Mouse (Mus musculus): Measurements from ENCODE around the gene Arl4d. TPM values are rescaled to one million over a fixed set of nuclear protein-coding genes. Genes with fewer than 3 reads are reported as not detected.
"Not testable (repeated sequence)": the region's sequence is repeated elsewhere in the genome, so short reads cannot be mapped to it uniquely, and the experiment has no call there.

The Arl4d gene
- polyA plus RNA-seq (2014; fragmentation: Nextera tagmentation; extraction: Ambion mirVana) = 40.5 and 42.7 TPM in 2 replicates

DNA sequence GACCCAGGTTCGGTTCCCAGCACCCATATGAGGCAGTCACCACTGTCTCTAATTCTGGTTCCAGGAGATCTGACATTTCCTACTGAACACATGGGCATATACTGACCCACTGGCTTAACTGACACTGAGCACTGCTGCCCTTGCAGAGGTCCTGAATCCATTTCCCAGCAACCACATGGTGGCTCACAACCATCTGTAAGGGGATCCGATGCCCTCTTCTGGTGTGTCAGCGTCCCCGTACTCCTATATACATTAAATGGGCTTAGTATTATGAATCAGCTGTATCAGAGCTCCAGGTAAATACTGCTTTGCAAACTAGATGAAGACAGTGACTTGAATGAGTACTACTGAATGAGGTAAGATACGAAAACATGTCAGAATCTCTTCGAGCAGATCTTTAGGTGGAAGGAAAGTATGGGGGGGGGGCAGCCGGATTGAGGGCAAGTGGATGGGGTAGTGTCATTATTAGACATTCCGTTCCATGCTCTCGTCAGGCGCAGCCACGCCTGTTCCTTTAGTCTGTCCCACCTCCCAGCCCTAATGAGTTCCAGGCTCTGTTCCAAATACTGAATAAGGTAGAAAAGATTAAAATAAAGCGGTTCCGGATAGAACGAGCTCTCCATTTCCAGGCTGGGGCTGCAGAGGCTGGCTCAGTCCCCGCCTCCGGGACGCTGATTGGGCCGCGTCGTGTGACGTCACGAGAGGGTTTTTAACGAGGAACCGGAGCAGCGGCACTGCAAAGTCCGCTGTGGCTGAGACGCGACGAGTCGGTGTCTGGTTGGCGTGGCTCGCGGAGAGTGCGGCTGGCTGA lies at the start of gene Arl4d:
TSS of gene Arl4d (plus strand) at position 717 of the 811 bp plus-strand sequence.
- H3K9me3 ChIP-seq (replicated peaks; ENCODE audit: control insufficient read depth, low read length) = no peaks in the 10 kb centered on the region
- H3K36me3 ChIP-seq (ENCODE audit: control insufficient read depth, insufficient read depth, low read length) = no peaks in the 10 kb centered on the region
- peak within 1 kb of the TSS; percentile 83 for H3K4me2 ChIP-seq (ENCODE audit: low read length)
- H3K9ac ChIP-seq (ENCODE audit: low read length) = peak within 1 kb of the TSS; percentile 75
- peak within 1 kb of the TSS; percentile 62 for H3K4me3 ChIP-seq (ENCODE audit: low read depth, low read length)
- ATAC-seq (peak; percentile 98), DNase-seq (ENCODE audit: low spot score) (peak; percentile 98)
- H3K27me3 ChIP-seq (replicated peaks; ENCODE audit: control insufficient read depth, insufficient read depth, low read length) = no peaks in the 10 kb centered on the region
- WGBS = 6% methylated on average over 34 of the region's 34 CpGs
- peak within 1 kb of the TSS; percentile 75 for H3K27ac ChIP-seq (ENCODE audit: low read depth, low read length)
- peaks cover 3% of the 10 kb centered on the region; the same call in 1 of the 2 replicates for H3K4me1 ChIP-seq (ENCODE audit: control insufficient read depth, insufficient read depth, low read length)

DNA sequence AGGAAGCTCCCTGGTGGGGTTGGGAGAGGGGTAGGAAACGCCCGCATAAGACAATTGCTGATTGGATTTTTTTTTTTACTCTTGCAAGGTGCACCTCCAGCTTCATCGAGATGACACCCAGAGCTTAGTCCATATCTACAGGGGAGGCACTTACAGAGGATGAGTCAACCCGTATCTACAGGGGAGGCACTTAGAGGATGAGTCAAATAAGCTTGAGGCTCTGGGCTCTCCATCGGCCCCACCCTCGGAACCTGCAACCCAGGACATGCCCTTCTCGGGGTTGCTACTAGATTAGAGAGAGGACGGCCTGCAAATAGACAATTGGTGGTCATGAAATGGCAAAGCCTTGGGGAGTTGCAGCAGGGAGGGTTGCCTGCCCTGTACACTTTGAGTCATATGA lies 49.2 kb upstream of the Arl4d start:
- H3K9me3 ChIP-seq (replicated peaks; ENCODE audit: control insufficient read depth, low read length) = no peaks in the 10 kb centered on the region
- no peak overlapping the region for H3K4me3 ChIP-seq (ENCODE audit: low read depth, low read length)
- ATAC-seq (no peak), DNase-seq (ENCODE audit: low spot score) (no peak)
- no peak overlapping the region for H3K9ac ChIP-seq (ENCODE audit: low read length)
- no peak overlapping the region for H3K4me2 ChIP-seq (ENCODE audit: low read length)
- WGBS = 94% methylated on average over 8 of the region's 8 CpGs
- no peaks in the 10 kb centered on the region for H3K27me3 ChIP-seq (replicated peaks; ENCODE audit: control insufficient read depth, insufficient read depth, low read length)
- H3K4me1 ChIP-seq (ENCODE audit: control insufficient read depth, insufficient read depth, low read length) = peaks cover 20% of the 10 kb centered on the region
- H3K27ac ChIP-seq (ENCODE audit: low read depth, low read length) = peak overlapping the region; percentile 9; the same call in 1 of the 2 replicates
- no peaks in the 10 kb centered on the region for H3K36me3 ChIP-seq (ENCODE audit: control insufficient read depth, insufficient read depth, low read length)

DNA sequence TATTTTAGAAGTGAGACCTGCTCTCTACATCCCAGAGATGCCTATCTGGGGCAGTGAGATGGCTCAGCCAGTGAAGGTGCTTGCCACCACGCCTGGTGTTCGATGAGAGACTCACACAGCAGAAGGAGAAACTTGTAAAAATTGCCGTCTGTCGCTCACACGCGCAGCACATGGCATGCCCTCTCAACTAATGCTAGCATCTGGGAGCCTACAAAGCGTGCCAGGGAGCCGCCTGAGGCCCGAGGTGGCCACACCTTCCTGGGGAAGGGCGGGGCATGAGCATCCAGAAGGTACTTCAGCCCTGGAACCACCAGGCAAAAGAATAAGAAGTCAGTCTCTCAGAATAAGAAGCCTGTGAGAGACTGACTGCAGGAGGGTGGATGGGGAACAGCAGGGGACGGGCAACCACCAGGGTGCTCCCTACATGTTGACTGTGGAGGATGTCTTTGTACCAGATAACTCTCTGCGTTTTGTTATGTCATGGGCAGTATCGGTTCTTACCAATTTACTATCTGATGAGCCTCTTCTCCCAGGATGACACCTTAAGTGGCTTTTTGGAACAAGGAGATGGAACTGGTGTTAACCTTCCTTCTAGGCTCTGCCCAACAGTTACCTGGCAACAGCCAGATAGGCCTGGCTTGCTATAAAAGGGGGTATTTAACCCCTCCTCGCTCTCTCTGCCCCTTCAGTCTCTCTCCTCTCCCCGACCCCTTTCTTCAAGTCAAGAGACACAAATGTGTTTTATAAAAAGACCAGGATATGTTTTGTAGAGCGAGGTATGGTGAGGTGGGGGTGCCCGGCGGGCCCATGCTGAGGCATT lies 48.2 kb upstream of the Arl4d start:
- DNase-seq (ENCODE audit: low spot score) (peak; percentile 87), ATAC-seq (peak; percentile 81)
- Histone ChIP-seq H3K4me2 (ENCODE audit: low read length) (peak overlapping the region; percentile 31), H3K4me1 (ENCODE audit: control insufficient read depth, insufficient read depth, low read length) (peaks cover 20% of the 10 kb centered on the region), H3K9ac (ENCODE audit: low read length) (no peak overlapping the region), H3K27ac (ENCODE audit: low read depth, low read length) (peak overlapping the region; percentile 83), H3K36me3 (ENCODE audit: control insufficient read depth, insufficient read depth, low read length) (no peaks in the 10 kb centered on the region), H3K27me3 (replicated peaks; ENCODE audit: control insufficient read depth, insufficient read depth, low read length) (no peaks in the 10 kb centered on the region), H3K4me3 (ENCODE audit: low read depth, low read length) (no peak overlapping the region), H3K9me3 (replicated peaks; ENCODE audit: control insufficient read depth, low read length) (no peaks in the 10 kb centered on the region)
- WGBS = 16% methylated on average over 18 of the region's 18 CpGs

DNA sequence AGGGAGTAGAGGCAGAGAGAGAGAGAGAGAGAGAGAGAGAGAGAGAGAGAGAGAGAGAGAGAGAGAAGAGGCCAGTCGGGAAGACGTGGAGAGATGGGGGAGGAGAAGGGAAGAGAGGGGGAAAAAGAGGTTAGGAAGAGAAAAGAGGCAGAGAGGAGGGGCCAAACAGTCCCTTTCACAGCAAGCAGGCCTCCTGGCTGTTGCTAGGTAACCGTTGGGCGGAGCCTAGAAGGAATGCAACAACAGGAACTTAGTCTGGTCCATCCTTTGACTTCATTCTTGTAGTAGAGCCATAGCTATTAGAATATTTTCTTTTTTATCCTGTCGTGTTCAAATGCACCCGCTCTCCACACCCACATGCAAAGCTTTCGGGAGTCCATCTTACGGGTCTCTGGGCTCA lies 47.5 kb upstream of the Arl4d start:
- Histone ChIP-seq H3K4me1 (ENCODE audit: control insufficient read depth, insufficient read depth, low read length) (peaks cover 20% of the 10 kb centered on the region), H3K27ac (ENCODE audit: low read depth, low read length) (peak overlapping the region; percentile 83), H3K36me3 (ENCODE audit: control insufficient read depth, insufficient read depth, low read length) (no peaks in the 10 kb centered on the region), H3K9me3 (replicated peaks; ENCODE audit: control insufficient read depth, low read length) (no peaks in the 10 kb centered on the region), H3K9ac (ENCODE audit: low read length) (no peak overlapping the region), H3K27me3 (replicated peaks; ENCODE audit: control insufficient read depth, insufficient read depth, low read length) (no peaks in the 10 kb centered on the region), H3K4me3 (ENCODE audit: low read depth, low read length) (no peak overlapping the region), H3K4me2 (ENCODE audit: low read length) (peak overlapping the region; percentile 31)
- ATAC-seq (peak; percentile 63), DNase-seq (ENCODE audit: low spot score) (peak; percentile 92)
- WGBS = 5% methylated on average over 7 of the region's 8 CpGs

DNA sequence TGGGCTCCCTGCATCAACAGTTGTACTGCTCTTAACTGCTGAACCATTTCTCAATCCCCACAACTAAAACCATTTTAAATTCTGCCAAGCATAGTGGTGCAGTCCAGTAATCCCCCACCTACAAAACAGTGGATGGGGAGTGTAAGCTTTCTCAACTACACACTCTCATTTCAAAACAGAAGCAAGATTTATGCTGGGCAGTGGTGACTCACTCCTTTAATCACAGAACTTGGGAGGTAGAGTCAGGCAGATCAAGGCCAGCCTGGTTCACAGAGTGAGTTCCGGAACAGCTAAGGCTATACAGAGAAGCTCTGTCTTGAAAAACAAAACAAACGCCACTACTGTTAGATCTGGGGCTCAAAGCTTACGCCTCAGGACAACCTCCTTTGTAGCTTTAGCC lies 46.7 kb upstream of the Arl4d start:
- H3K9ac ChIP-seq (ENCODE audit: low read length) = no peak overlapping the region
- DNase-seq (ENCODE audit: low spot score) (no peak), ATAC-seq (no peak)
- no peaks in the 10 kb centered on the region for H3K9me3 ChIP-seq (replicated peaks; ENCODE audit: control insufficient read depth, low read length)
- peaks cover 19% of the 10 kb centered on the region for H3K4me1 ChIP-seq (ENCODE audit: control insufficient read depth, insufficient read depth, low read length)
- no peak overlapping the region for H3K27ac ChIP-seq (ENCODE audit: low read depth, low read length)
- no peaks in the 10 kb centered on the region for H3K27me3 ChIP-seq (replicated peaks; ENCODE audit: control insufficient read depth, insufficient read depth, low read length)
- no peak overlapping the region for H3K4me3 ChIP-seq (ENCODE audit: low read depth, low read length)
- WGBS = 67% methylated on average over 3 of the region's 3 CpGs
- H3K4me2 ChIP-seq (ENCODE audit: low read length) = no peak overlapping the region
- H3K36me3 ChIP-seq (ENCODE audit: control insufficient read depth, insufficient read depth, low read length) = no peaks in the 10 kb centered on the region

DNA sequence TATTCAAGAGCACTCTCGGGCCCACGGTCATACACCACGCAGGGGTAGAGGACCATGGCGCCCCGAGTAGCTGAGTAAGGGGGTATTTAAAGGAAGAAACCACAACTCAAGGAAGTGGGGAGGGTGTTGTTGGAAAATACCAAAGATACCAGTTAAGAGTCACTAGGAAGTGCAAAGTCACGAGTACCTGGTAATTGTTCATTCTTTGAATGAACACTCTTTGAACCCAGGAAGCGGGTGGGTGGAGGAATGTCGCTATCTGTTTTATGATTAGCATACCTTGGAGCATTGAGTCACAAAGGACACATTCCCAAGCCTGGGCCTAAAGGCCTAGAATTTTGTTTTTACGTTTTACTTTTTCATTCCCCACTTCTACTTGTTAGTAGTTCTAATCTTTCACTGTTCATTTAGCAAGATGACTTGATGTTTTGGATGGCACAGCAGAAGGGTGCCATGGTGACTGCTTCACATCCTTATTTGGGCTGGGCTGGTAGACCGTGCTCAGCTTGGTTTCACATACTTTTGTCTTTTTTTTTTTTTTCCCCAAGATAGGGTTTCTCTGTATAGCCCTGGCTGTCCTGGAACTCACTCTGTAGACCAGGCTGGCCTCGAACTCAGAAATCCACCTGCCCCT lies 45.2 kb upstream of the Arl4d start:
- H3K9me3 ChIP-seq (replicated peaks; ENCODE audit: control insufficient read depth, low read length); H3K36me3 ChIP-seq (ENCODE audit: control insufficient read depth, insufficient read depth, low read length); H3K27ac ChIP-seq (ENCODE audit: low read depth, low read length); H3K4me3 ChIP-seq (ENCODE audit: low read depth, low read length); H3K27me3 ChIP-seq (replicated peaks; ENCODE audit: control insufficient read depth, insufficient read depth, low read length); DNase-seq (ENCODE audit: low spot score); H3K9ac ChIP-seq (ENCODE audit: low read length); H3K4me2 ChIP-seq (ENCODE audit: low read length); ATAC-seq: not testable (repeated sequence)
- 90% methylated on average over 11 of the region's 11 CpGs for WGBS
- H3K4me1 ChIP-seq (ENCODE audit: control insufficient read depth, insufficient read depth, low read length) = peaks cover 12% of the 10 kb centered on the region

DNA sequence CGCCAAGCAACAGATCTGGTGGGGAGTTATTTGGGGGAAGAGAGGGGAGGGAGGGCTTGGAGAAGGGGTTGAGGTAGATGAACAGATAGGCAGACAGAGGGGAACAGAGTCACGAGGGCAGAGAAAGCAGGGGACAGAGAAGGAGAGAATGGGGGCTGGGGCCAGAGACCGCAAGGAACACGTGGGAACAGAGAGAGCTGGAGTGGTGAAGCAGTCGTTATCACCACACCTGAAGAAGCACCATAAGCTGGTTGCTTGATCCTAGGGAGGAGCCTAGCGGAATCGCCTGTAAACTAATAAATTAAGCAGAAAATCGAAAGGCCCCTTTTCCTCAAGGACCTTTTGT lies 38.7 kb upstream of the Arl4d start:
- ATAC-seq (peak; percentile 22), DNase-seq (ENCODE audit: low spot score) (no peak)
- 5% methylated on average over 8 of the region's 8 CpGs for WGBS

DNA sequence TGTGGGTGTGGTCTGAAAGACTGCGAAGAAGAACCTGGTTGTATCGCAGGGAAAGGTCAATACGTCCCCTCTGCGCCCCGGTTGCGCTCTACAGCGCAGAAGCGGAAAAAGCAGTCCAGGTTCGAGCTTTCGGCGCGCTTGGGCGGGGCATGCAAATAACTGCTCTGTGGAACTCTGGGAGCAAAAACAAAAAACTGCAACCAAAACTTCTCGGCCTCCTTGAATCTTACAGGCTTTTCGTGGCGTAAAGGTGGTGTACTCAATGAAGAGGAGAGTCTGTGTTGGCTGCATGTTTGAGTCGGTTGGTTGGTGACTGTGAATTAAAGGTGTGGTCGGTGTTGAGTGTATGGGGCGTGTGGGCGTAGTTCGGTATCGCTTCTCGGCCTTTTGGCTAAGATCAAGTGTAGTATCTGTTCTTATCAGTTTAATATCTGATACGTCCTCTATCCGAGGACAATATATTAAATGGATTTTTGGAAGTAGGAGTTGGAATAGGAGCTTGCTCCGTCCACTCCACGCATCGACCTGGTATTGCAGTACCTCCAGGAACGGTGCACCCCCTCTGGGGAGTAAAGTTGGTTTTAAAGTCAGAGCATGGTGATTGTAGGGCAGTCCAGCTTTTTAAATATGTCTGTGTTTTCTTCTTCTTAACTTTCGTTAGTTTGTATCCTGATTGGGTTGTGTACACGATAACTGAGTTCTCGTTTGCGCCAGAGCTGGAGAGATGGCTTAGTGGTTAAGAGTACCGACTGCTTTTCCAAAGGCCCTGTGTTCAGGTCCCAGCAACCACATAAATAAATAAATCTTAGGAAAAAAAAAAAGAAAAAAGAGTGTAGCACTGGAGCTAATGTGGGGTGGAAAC lies 38.1 kb upstream of the Arl4d start, which contains the start of gene Rdm1:
TSS of gene Rdm1 (plus strand) at position 201 of the 862 bp plus-strand sequence.
- DNase-seq (ENCODE audit: low spot score) = peak; percentile 94
- Histone ChIP-seq H3K27ac (ENCODE audit: low read depth, low read length) (peak within 1 kb of the TSS; percentile 88), H3K4me3 (ENCODE audit: low read depth, low read length) (peak within 1 kb of the TSS; percentile 45), H3K36me3 (ENCODE audit: control insufficient read depth, insufficient read depth, low read length) (no peaks in the 10 kb centered on the region), H3K9me3 (replicated peaks; ENCODE audit: control insufficient read depth, low read length) (no peaks in the 10 kb centered on the region), H3K27me3 (replicated peaks; ENCODE audit: control insufficient read depth, insufficient read depth, low read length) (no peaks in the 10 kb centered on the region), H3K4me1 (ENCODE audit: control insufficient read depth, insufficient read depth, low read length) (no peaks in the 10 kb centered on the region), H3K9ac (ENCODE audit: low read length) (peak within 1 kb of the TSS; percentile 74), H3K4me2 (ENCODE audit: low read length) (peak within 1 kb of the TSS; percentile 79)
- under 1% methylated on average over 31 of the region's 34 CpGs for whole genome bisulfite sequencing
- ATAC-seq = peak; percentile 90

More for the DNA sequence above, 38.7 kb upstream of the Arl4d start:
- Histone ChIP-seq H3K4me2 (ENCODE audit: low read length) (peak overlapping the region; percentile 79), H3K27ac (ENCODE audit: low read depth, low read length) (peak overlapping the region; percentile 81), H3K4me1 (ENCODE audit: control insufficient read depth, insufficient read depth, low read length) (no peaks in the 10 kb centered on the region), H3K36me3 (ENCODE audit: control insufficient read depth, insufficient read depth, low read length) (no peaks in the 10 kb centered on the region), H3K9me3 (replicated peaks; ENCODE audit: control insufficient read depth, low read length) (no peaks in the 10 kb centered on the region), H3K27me3 (replicated peaks; ENCODE audit: control insufficient read depth, insufficient read depth, low read length) (no peaks in the 10 kb centered on the region), H3K4me3 (ENCODE audit: low read depth, low read length) (peak overlapping the region; percentile 22), H3K9ac (ENCODE audit: low read length) (peak overlapping the region; percentile 49; the same call in 1 of the 2 replicates)
